Mouse (Mus musculus): Measurements from ENCODE around the gene Ntmt1.

Ntmt1 gene

DNA sequence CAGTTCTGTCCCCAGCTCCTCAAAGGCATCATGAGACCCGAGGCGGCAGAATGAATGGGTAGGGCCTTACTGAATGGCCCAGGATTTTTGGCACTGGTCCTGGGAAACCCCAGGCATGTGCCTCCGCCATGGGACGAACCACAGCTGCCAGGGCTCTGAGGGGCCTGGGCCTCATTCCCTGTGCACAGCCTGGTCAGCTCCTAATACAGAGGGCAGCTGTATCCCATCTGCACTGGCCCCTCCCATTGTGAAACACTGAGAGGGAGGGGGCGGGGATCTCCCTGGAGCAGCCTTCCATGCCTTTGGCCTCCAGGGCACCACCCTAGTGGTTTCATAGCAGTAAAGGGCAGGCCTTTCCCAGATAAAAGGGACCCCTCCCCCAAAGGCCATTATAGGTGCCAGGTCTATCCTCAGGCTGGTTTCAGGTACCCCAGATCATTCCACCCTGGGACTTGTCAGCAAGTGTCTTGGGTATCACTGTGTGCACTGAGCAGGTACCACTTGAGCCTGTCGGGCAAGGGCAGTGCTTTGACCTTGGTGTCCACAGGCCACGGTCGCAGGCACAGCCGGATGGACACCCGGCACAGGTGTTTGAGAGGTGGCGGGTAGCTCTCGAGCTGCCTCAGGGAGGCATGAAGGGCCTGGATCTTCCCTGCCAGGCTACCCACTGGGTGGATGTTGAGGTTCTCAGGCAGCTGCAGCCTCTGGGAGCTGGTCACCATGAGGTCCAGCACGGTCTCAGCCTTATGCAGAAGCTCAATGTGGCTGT is 15.9 kb downstream of the Ntmt1 start:
- in situ Hi-C loops (cut with MboI, MseI): no loop called here

DNA sequence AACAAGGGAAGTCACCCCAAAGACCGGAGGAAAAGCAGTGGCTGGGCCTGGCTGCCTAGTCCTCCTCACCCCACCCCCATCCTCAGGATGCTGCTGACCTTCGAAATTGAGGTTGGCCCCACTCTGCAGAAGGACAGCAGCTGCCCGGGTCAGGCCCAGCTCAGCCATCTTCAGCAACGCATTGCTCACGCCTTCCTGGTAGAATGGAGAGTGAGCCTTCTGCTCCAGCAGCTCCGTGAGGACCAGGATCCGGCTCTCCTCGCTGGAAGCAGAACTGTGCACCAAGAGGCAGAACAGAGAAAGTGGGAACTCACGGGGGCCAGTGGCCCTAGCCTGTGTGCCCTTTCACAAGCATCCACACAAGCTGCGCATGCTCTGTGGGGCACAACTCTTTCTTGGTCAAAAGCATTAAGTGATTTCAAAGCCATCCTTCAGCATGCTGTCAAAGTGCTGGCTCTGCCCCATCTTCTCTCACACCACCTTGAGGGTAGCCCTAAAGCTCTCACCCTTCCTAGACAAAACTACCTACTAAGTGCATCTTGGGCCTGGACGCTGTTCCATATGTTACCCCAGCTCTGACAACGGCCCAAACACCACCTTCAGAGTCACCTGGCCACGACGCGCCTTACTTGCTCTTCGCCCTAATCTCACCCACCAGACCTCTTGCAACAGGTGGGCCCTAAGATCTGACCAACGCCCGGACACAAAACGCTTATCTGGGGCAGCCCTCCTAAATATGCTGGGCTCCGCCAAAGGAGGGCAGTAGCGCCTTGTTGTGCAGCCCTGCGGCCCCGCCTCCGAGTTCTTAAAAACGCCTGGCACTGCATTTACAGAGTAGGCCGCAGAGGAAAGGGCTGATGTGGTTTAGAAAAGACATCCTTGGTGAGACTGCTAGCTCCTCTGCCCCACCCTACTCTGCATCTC is 19.5 kb downstream of the Ntmt1 start:
- in situ Hi-C loops (cut with MboI, MseI): no loop called here

DNA sequence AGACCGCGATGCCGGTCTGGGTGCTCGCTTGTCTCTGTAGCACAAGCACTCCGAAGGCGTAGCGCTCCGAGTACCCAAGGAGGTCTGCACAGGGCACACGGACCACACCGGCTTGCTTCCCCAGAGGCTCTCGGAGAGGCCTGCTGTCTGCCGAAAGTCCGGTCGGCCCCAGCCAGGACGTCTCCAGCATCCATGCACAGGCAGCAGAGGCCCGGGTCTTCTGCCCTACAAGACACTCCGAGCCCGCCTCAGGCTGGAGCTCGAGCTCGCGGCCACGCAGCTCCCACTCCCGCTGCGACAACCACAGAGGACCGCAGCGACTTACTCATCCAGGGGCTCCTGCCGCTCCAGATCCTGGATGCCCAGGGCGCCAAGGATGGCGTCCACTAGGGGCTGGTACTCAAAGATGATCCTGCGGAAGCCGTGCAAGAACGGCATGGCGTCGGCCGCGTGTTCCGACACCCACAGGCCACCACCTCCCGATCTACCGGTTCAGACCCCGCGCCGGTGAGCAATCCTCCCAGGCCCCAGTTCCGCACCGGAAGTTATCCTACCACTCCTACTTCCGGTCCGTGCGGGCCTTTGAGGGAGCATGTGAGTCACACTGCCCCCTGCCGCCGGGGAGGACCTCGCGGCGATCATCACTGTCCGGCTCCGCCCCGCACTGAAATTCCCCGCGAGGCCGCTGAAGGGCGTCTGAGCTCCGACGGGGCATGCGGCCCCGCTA is 20.3 kb downstream of the Ntmt1 start:
- in situ Hi-C loops (cut with MboI, MseI): no loop called here

DNA sequence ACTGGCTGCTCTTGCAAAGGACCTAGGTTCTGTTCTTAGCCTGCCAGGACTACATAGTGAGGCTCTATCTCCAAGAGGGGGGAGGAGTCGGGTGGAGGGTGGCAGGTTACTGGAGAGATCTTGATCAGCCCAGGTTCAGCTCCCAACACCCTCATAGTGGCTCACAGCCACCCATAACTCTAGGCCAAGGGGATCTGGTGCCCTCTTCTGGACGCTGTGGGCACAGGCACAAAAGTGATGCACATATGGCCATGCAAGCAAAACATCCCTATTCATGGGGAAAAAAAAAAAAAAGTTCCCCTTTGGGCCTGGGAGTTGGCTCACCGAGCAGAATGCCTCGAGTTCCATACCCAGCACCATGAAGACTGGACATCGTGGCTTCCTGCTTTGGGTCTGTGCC is 21.7 kb downstream of the Ntmt1 start:
- in situ Hi-C loops (cut with MboI, MseI): no loop called here

DNA sequence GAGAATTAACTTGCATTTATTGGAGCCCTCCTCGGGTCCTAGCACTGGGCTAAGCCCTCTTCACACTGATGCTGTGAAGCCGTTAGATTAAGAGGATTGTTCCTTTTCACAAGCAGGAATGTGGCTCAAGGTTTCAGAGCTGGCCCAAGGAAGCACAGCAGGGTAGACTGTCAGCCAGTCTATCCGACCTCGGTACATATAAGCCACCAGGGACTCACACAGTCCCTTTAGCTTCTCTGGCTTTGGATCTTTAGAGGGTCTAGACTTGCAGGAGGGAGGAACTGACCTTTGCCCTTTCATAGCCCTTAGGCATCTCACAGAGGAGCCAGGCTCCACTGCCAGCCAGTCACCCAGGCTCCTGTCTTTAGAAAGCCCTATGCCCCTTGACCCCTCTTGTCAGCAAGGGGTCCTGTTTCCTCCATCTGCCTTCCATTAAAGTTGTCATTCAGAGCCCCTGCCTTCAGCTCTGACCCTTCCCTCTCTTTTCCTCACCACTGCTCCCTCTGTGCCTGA is 22.7 kb downstream of the Ntmt1 start, which contains the start of gene Asb6:
TSS of gene Asb6 (minus strand) at position 51 of the 513 bp plus-strand sequence.
- in situ Hi-C loops (cut with MboI, MseI): no loop called here

DNA sequence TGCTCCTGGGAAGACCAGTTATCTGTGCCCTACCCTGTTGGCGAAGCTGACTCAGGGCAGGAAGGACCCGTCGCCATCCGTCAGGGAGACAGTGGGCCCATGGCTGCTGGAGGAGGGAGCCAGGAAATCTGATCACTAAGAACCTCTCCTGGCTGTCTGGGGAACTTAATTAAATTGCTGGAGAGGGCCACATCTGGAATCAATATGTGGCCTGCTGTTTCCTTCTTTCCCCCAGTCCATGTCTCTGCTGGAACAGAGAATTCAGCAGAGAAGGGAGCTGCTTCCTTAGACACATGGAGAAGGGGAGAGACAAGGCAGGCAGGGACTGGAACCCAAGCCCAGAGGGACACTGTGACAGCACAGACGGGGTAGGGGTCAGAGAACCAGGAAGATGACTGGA is 26.0 kb downstream of the Ntmt1 start:
- in situ Hi-C loops (cut with MboI, MseI): no loop called here

DNA sequence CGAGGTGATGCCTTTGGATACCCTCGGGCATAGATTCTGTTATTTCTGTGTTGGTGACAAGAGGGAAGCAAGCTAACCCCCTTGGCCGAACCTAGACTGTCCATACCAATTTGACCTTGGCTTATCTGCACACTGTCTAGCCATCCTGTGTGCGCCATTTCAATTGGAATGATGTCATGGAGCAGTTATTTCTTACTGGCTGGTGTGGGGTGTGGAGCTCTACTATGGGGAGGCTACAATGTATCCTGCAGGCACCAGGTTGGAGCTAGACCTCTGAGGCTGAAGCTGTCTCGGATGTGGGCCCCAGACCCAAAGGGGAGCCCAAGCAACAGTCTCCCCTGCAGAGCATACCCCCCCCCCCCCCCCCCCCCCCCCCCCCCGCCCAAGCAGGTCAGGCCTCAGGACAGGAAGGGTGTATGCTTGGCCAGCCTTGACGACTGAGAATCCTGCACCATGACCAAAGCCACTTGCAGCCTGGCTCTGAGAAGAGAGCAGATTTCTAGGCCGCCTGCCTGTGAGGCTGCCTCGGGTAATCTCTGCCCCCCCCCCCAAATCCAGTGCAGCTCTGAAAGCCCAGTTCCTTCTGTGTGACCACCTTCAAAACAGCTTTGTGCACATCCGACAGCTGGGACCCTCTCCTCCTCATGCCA is 26.9 kb downstream of the Ntmt1 start, which contains the start of gene Prrx2:
TSS of gene Prrx2 (plus strand) at position 600 of the 650 bp plus-strand sequence.
- in situ Hi-C loops (cut with MboI, MseI): no loop called here

DNA sequence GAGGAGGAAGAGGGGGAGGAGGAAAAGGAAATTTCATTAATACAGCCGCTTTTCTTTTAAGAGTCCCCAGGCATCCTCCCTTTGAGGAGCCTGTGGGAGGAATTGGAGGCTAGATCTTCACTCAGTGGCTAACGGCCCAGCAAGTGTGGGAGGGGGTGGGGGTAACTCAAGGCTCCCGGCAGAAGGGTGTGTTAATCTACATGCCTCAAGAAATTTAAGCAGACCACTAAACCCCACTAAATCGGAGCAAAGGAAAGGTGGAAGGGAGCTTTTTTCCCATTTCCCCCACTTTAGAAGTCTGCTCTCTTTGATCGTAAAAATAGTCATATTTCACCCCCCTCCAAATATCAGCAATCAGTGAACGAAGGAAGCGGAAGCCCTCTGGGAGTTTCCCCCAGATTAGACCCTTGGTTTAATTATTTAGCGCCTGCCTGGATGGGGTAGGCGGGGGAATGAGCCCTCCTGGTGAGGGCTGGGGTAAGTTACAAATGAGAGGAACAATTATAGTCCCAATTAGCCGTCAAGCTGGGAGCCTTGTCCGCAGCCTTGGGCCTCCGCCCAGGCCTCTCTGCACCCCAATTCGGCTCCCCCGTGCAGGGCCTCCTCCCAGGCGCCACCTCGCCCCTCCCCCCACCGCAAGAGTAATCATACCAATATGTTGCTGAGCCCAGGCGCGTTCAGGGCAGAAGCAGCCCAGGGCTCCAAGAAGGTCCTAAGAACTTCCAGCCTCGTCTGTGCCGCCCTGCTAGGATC is 28.8 kb downstream of the Ntmt1 start:
- in situ Hi-C loops (cut with MboI, MseI): no loop called here

DNA sequence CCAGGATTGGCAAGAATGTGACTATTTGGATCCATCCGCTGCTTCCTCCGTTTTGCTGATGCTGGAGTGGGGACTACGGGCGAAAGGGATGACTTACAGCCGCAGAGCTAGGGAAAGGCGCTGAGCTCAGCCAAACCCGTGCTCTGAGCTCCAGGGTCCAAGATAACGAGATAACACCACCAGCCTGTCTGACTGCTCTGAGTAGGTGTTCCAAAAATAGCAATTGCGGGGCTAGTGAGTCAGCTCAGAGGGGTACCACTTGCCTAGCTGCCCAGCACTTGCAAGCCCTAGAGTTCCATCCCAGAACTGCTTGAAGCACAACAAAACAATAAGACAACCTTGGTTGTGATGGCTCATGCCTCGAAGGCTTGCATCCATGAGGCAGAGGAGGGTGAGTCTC is 35.0 kb downstream of the Ntmt1 start:
- in situ Hi-C loops (cut with MboI, MseI): no loop called here

DNA sequence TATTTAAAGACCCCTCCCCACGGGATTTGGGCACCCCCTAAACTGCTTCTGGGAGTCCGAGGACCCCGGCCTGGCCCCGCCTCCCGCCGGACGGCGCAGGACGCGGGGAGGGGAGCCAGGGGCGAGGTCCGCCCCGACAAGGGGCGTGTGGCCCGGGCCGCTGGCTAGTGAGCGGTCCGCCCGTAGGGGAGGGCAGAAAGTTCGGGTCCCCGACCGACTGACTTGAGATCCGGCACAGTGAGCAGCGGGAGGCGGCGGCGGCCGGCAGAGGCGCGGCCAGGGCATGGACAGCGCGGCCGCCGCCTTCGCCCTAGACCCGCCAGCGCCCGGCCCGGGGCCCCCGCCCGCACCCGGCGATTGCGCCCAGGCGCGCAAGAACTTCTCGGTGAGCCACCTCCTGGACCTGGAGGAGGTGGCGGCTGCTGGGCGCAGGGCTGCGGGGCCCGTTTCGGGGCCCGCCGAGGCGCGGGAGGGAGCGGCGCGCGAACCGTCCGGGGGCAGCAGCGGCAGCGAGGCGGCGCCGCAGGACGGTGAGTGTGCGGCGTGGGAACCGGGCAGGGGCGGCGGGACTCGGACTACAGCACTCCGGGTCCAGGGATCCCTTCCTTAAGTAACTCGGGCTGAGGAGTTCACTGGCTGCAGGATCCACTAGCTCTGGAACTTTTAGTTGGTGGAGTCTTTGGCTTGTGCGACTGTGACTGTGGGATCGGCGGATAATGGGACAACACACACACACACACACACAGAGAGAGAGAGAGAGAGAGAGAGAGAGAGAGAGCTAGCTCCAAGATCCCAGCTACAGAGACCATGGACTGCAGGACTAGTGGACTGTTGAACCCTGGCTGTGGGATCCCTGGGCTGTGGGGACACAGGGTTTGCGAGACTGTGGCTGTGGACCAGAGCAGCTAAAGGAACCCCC is 37.8 kb downstream of the Ntmt1 start:
- in situ Hi-C loops (cut with MboI, MseI): loop anchor here (5.0 kb wide), 1 partner anchor 62 kb away; no protein-coding TSS in a partner anchor

DNA sequence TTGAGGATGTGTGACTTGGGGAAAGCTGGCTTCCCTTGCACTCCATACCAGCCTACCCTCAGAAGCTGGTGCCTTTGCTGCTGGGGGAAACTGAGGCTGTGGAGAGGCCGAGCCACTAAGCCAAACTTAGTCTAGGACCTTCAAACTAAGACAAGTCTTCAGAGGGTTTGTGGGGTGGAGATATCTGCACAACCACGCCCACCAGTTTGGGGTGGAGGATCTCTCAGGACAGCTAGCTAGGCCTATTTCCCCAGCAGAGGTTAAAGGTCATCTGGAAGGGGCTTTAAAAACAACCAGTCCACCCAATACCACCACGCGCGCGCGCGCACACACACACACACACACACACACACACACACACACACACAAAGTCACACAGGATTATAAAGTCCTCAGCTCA is 38.6 kb downstream of the Ntmt1 start:
- in situ Hi-C loops (cut with MboI, MseI): loop anchor here (5.0 kb wide), 1 partner anchor 61 kb away; no protein-coding TSS in a partner anchor

DNA sequence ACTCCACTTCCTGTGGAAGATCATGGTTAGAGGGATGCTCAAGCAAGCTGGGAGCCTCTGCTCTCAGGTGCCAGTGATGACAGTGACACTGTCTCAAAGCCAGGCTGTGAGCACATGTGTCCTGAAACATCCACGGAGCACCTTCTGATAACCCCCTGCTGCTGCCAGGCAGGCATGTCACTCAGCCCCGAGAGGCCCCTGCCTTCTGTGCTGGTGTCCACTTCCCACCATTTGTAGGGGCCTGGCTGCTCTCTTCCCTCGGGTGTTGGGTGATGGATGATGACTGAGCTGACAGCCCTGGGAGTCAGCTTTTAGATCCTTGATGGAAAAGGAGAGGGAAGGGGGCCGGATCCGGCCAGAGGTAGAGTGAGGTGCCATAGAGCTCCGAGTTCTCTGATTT is 39.1 kb downstream of the Ntmt1 start:
- in situ Hi-C loops (cut with MboI, MseI): loop anchor here (5.0 kb wide), 1 partner anchor 61 kb away; no protein-coding TSS in a partner anchor

DNA sequence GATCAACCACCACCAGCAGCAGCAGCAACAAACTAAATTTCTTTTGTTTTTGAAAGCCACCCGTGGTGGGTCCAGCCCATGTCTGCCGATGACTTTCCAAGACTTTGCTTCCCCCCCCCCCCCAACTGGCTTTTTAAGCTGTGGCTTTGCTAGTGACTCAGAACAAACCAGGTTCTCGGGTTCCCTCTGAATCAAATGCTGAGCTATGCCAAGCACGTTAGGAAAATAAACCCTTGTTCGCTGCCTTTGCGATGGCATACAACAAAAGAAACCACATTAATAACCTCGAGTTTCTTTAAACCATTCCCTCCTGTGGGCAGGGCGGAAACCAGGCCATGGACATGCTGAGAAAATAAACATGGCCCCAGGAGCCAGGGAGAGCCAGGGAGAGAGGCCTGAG is 40.6 kb downstream of the Ntmt1 start:
- in situ Hi-C loops (cut with MboI, MseI): loop anchor here (5.0 kb wide), 1 partner anchor 59 kb away; no protein-coding TSS in a partner anchor

DNA sequence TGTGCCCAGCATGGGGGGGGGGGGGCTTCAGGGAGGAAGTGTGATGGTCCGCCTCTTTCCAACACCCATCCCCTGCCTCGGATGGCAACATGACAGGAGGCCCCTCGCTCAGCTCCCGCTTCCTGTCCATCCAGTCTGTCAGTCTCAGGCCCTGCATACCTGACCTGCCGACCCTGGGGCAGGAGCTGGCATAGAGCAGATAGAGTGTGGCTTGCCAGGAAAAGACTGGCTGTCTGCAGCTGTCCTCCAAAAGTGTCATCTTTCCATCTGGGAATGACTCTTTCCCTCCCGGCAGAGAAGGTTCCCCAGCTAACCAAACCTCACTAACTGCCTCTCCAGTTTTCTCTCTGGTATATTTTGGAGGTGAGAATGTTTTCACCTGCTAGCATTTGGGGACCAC is 43.0 kb downstream of the Ntmt1 start:
- in situ Hi-C loops (cut with MboI, MseI): no loop called here

DNA sequence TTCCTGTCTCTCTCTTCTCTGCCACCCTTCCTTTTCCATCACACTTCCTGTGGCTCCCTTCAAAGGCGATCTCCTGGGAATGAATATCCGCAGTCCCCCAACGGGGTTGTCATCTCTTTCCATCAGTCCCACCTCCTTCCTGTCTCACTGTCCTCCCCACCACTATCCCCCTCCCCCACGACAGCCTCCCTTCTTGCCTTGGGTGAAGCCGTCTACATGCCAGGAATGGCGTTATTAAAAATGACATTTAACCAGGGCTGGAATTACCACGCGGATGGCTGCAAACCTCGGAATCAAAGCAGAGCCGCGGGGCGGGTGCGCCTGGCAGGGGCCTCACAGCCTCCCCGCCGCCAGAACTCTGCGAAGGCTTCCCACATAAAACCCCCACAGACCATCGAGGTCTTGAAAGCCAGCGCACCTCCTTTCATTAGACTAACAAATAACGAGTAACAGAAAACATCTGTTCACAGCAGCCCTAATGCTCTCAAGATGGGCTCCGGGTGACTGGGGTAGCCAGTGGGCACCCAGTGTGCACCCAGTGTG is 45.2 kb downstream of the Ntmt1 start:
- in situ Hi-C loops (cut with MboI, MseI): no loop called here

DNA sequence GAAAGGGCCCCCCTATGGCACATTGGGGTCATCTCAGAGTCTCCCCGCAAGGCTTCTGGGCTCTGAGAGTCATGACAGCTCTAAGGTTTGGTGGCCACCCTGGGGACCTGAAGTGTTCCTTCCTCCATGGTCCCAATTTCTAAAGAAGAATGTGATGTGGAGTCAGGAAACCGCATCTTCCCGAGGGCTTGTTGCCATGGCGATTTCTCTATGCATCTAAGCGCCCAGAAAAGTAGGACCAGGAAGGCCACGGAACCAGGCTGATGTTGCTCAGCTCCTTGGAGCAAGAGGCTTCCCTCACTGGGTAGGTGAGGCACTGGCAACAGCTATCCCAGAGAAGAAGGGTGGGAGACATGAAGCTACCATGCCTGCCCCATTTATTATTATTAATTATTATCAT is 49.5 kb downstream of the Ntmt1 start:
- in situ Hi-C loops (cut with MboI, MseI): no loop called here

DNA sequence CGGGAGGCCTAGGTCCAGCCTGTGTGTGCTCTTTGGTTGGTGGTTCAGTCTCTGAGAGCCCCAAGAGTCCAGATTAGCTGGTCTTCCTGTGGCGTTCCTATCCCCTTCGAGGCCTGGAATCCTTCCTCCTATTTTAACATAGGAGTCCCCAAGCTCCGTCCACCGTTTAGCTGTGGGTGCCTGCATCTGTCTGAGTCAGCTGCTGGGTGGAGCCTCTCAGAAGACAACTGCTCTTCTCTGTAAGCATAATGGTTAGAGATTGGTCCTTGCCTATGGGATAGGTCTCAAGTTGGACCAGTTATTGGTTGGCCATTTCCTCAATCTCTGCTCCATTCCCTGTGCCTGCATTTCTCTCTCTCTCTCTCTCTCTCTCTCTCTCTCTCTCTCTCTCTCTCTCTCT is 52.2 kb downstream of the Ntmt1 start:
- in situ Hi-C loops (cut with MboI, MseI): no loop called here

DNA sequence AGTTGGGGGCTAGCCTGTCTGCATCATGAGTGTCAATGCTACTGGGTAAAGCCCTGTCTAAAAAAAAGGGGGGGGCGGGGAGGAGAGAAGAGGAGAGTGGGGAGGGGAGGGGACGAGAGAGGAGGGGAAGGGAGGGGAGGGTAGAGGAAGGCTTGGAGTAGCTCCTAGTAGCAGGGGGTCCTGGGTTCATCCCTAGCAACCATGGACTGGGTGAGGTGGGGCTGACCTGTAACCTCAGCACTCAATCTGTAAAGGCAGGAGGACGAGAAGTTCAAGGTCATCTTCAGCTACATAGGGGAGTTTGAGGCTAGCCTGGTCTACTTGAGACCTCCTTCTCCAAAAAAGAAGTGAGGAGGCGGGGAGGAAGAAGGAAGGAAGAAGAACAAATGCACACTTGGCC is 54.5 kb downstream of the Ntmt1 start:
- in situ Hi-C loops (cut with MboI, MseI): no loop called here

DNA sequence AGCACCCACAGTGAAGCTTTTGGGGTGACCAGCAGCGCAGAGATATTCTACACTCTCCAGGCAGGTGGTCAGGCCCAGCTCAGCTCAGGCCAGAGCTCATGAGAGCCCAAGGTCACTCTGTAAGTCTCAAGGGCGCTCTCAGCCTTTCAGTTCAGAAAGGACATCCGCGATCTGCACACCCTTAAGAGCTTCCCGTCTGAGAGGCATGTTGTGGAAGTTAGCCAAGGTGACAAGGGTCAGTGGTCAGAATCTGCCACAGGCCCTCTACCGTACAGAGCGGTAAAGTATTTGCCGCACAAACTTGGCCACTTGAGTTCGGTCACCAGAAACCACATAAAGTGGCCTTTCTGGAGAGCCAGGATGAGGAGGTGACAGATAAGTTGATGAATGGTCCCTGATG is 55.9 kb downstream of the Ntmt1 start:
- in situ Hi-C loops (cut with MboI, MseI): no loop called here
